Mouse (Mus musculus) olfactory bulb, adult 2 months (tissue): ENCODE results near the gene Pacsin3.

Experiments used
- CTCF ChIP-seq: fragments of 200-500 bp; IDR thresholded peaks from 2 replicates; pipeline ENCODE4 v1.5.1; 2012; ENCODE audit warnings: low read depth, mild to moderate bottlenecking, low read length, moderate library complexity; ENCODE audit not compliant: insufficient read depth
- POLR2A ChIP-seq: fragments of 200-500 bp; IDR thresholded peaks from 2 replicates; pipeline ENCODE4 v1.6.1; 2012; ENCODE audit warnings: mild to moderate bottlenecking, low read depth, low read length, moderate library complexity; ENCODE audit not compliant: insufficient read depth

DNA sequence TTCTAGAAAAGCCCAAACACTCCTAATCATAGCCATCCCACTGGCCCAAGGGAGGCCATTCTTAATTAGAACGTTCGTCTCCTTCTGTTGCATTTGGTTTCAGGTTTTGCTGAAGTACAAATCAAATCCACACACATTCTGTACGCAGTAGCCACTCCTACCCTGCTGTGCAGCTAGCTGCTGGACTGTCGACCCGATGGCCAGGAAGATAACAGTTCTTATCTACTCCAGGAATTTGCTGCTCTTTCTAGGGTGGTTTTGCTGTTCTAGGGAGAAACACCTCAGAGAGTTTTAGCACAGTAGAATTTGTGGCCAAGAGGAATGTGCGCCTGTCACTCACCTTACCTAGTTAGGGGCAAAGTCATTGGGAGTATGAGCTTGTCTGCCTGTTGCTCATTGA lies 31.8 kb downstream of the Pacsin3 start:
- TF ChIP-seq CTCF: no peak
- TF ChIP-seq POLR2A: no peak
